22 mouse cellular contexts compared by ENCODE assay signal in the genomic region with DNA sequence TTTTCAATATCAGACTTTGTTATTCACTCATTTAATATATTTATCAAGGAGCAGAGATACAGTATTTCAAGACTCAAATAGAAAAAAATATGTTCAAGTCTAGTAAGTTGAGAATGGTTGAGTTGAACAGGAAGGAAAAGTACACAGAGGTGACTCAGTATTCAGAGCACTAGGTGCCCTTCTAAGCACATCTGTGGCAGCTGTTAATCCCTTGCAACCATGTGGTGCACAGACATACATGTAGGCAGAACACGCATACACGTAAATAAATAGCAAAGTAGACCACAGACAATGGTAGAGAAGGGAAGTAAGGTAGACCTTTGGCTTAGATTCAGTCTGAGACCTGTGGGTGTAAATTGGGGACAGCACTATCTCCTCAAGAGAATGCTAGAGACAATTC. TPM values are rescaled to one million over a fixed set of nuclear protein-coding genes. Genes with fewer than 3 reads are reported as not detected.
DNase-seq lines count a peak whose midpoint lies in the region; ATAC-seq lines count a peak whose summit lies in the region.
"Had no signal": no experiment of that assay in that cellular context is flagged by ENCODE, and none has a peak within 500 bp of the region (broad histone marks: within the 10 kb centered on the region; RNA-seq: fewer than 3 reads in every experiment).

No protein-coding gene starts in this region.

- ATAC-seq in common myeloid progenitor, adult 5-6 weeks (replicated peaks; ENCODE audit: low read depth, poor library complexity, severe bottlenecking): peak; percentile 39; the same call in 1 of the 2 replicates
- peak; percentile 33 for ATAC-seq in inflammation-experienced regulatory T-cells, adult 6 months
- ATAC-seq: forebrain, embryonic 15.5 days; hindbrain, postnatal 0 days; intestine, embryonic 16.5 days; Patski had no signal

- peak; percentile 31 for DNase-seq in CD4-positive, CD25-positive, alpha-beta regulatory T cell, adult 2 months (ENCODE audit: low read depth, low spot score)
- peak; percentile 17 for DNase-seq in splenic B cell, adult 2 months (ENCODE audit: low read depth, low spot score)
- no peak for DNase-seq in heart, postnatal 25 days (ENCODE audit: low spot score)
- DNase-seq in frontal cortex, postnatal 36 days (ENCODE audit: low spot score in 2 of 2): no peak
- no peak for DNase-seq in urinary bladder, postnatal 10 days (ENCODE audit: low spot score)
- DNase-seq: adrenal gland, adult 8-10 months; adrenal gland, postnatal 36 days; cerebellum, adult 11 months; cerebellum, adult 8-10 months; cerebellum, postnatal 14 days; gastrocnemius, postnatal 10 days; heart, adult 2 months; heart, postnatal 4 days had no signal

- peaks cover 4% of the 10 kb centered on the region; the same call in 1 of the 2 replicates for H3K36me3 ChIP-seq in splenic B cell, adult 2 months (ENCODE audit: control insufficient read depth, insufficient read depth, low read length, poor library complexity, severe bottlenecking)

- H3K27me3 ChIP-seq in splenic B cell, adult 2 months (ENCODE audit: control insufficient read depth, insufficient read depth, low read length, poor library complexity, severe bottlenecking): no peaks in the 10 kb centered on the region
- H3K27me3 ChIP-seq: embryonic facial prominence, embryonic 12.5 days; forebrain, embryonic 15.5 days; heart, embryonic 12.5 days; hindbrain, embryonic 13.5 days; Patski had no signal

- intact Hi-C loops in heart, postnatal 25 days (cut with DNase I): loop anchor here (10.0 kb wide), 1 partner anchor 269 kb away; no protein-coding TSS in a partner anchor

RNA-seq across cellular contexts. Expression of gene Slc4a7, which starts 13.7 kb away (rescaled TPM):
- 37.7 and 51.4 TPM in 2 replicates for total RNA-seq in common myeloid progenitor, adult 5-6 weeks (2017)
- 10 to 100 TPM; 33.3 to 47.0 (median 39.2) TPM for polyA plus RNA-seq in inflammation-experienced regulatory T-cells, adult 6 months (2017; shearing (Covaris generic))
- 10 to 100 TPM; 13.3 to 13.5 TPM for total RNA-seq in heart, postnatal 25 days (2021)

Comparison
In these comparisons a context has a peak if more than half of its experiments do, and no peak if none do; other contexts are left out.
1. DNase-seq: peak in CD4-positive, CD25-positive, alpha-beta regulatory T cell, adult 2 months (single experiment) and splenic B cell, adult 2 months (single experiment); none in heart, postnatal 25 days (single experiment), frontal cortex, postnatal 36 days (0 of 2) and urinary bladder, postnatal 10 days (single experiment).